Mouse (Mus musculus) hindbrain, embryonic 11.5 days (tissue): ENCODE measurements at regions not wholly inside any gene's neighbourhood (a gene's known extent, or its start where the extent isn't known, plus 50 kb on each side); places are given as distances from the start of the nearest gene placed in this dataset.

Experiments used
- ATAC-seq: fragments of 200-750 bp; cut with Nextera tagmentation; 2 replicates; pipeline ENCODE4 v1.8.0; 2017; ENCODE audit warnings: mild to moderate bottlenecking, moderate TSS enrichment, moderate library complexity; ENCODE audit not compliant: low FRiP score
- DNase-seq: peaks from one replicate; pipeline ENCODE4 v3.0.0-alpha.2; 2015; ENCODE audit warnings: low spot score
- H3K27ac ChIP-seq: fragments of 300-500 bp; sonication (generic); 2 replicates; pipeline ENCODE4 v1.5.1; 2014; ENCODE audit warnings: mild to moderate bottlenecking, low read depth, low read length
- H3K27me3 ChIP-seq: fragments of 300-500 bp; sonication (generic); 2 replicates; pipeline ENCODE4 v1.6.1; 2014; ENCODE audit warnings: mild to moderate bottlenecking, low read length, moderate library complexity, mixed read lengths; ENCODE audit not compliant: control insufficient read depth, insufficient read depth
- H3K36me3 ChIP-seq: fragments of 300-500 bp; sonication (generic); 2 replicates; pipeline ENCODE4 v1.6.1; 2014; ENCODE audit warnings: mild to moderate bottlenecking, low read length, moderate library complexity, mixed read lengths; ENCODE audit not compliant: control insufficient read depth, insufficient read depth
- H3K4me1 ChIP-seq: fragments of 300-500 bp; sonication (generic); replicated peaks from 2 replicates; pipeline ENCODE4 v1.6.1; 2014; ENCODE audit warnings: low read length, mixed read lengths; ENCODE audit not compliant: control insufficient read depth, insufficient read depth
- H3K4me2 ChIP-seq: fragments of 300-500 bp; sonication (generic); replicated peaks from 2 replicates; pipeline ENCODE4 v1.6.1; 2014; ENCODE audit warnings: mild to moderate bottlenecking, low read depth, low read length
- H3K4me3 ChIP-seq: fragments of 300-500 bp; sonication (generic); 2 replicates; pipeline ENCODE4 v1.5.1; 2014; ENCODE audit warnings: low read depth, low read length
- H3K9ac ChIP-seq: fragments of 300-500 bp; sonication (generic); 2 replicates; pipeline ENCODE4 v1.6.1; 2014; ENCODE audit warnings: low read depth, low read length
- H3K9me3 ChIP-seq: fragments of 300-500 bp; sonication (generic); 2 replicates; pipeline ENCODE4 v1.6.1; 2016; ENCODE audit warnings: low read length; ENCODE audit not compliant: control insufficient read depth
- WGBS: fragments of 180-500 bp; shearing (Covaris S2); extraction: QIAGEN DNeasy Blood & Tissue Kit; methylation state at CpG from one replicate; pipeline ENCODE4 v1.1.7; 2014; 5-methylcytosine and 5-hydroxymethylcytosine counted together

DNA sequence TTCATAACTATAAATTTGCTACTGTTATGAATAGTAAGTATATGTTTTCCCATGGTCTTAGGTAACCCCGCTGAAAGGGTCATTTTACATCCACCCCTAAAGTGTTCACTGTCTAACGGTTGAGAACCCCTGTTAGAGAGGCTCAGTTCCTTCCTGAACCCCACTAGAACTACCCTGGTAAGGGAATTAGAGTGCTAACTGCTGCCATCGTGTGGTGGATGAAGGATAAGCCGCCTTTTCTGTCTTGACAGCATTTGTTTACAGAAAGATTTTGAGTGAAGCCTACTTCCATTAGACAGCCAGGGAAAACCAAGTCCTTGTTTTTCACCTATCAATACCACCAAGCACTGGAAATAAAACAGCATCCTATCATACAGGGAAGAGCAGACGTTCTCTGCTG is 90.3 kb upstream of the Tbx22 start:
- DNase-seq (peak; percentile 45), ATAC-seq (no peak)
- no peak overlapping the region for H3K4me2 ChIP-seq
- H3K4me3 ChIP-seq: no peak overlapping the region
- no peaks in the 10 kb centered on the region for H3K27me3 ChIP-seq
- no peaks in the 10 kb centered on the region for H3K4me1 ChIP-seq
- 17% methylated on average over 5 of the region's 5 CpGs for WGBS
- H3K36me3 ChIP-seq: no peaks in the 10 kb centered on the region
- H3K9ac ChIP-seq: no peak overlapping the region
- H3K9me3 ChIP-seq: no peaks in the 10 kb centered on the region
- no peak overlapping the region for H3K27ac ChIP-seq
